Mouse (Mus musculus): Measurements from ENCODE around the gene Rnaset2a.
"Not testable (repeated sequence)": the region's sequence is repeated elsewhere in the genome, so short reads cannot be mapped to it uniquely, and the experiment has no call there.

DNA sequence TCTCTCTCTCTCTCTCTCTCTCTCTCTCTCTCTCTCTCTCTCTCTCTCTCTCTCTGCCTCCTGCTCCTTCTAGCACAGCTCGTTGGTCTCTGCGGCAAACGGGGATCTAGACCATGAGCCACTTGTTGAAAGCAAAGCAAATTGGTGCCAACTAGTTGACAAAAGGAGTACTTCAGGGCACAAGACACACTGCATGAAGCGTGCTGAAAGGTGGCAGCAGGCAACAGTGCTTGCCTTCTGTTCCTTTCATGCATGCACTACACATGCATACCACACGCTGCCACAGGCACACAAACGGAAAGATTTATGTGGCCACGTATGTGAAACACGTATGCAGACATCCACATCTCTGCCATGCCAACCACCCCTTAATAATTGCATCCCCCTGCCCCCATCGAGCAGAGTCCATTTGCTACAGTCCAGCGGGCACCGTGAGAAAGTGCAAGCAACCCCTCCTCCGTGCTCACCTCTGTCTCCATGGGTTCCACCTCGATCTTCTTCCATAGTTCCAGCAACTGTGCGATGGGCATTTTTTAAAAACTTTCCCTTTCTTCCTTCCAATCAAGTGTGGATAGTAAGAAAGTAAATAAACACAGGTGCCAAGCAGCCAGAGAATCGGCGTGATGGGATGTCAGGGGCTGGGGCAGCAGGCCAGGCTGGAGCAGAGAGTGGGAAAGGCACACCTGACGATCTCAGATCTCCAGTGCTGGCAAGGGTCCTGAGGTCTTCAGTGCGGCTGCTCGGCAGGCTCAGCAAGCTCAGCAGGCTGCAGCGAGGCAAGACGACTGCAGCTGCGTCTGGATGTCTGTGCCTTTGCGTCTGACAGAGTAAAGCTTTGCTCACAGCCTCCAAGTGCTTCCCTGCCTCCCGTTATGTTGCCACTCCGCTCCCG, 47.2 kb downstream of the Rnaset2a start:
- TF ChIP-seq POLR2A (IDR thresholded peaks at IDR 0.05; ENCODE audit: borderline replicate concordance, low read depth, low read length); CTCF (IDR thresholded peaks at IDR 0.05; ENCODE audit: low read depth, low read length): not testable (repeated sequence)
